Mouse (Mus musculus) C2C12 (cell line): ENCODE data around the gene Dusp1.

Experiments used
- CEBPB ChIP-seq: IDR thresholded peaks from one replicate; pipeline ENCODE4 v1.6.1; 2011; ENCODE audit warnings: low read depth, mild to moderate bottlenecking, control low read depth, moderate library complexity
- CTCF ChIP-seq: IDR thresholded peaks from one replicate; pipeline ENCODE4 v1.5.1; 2011; ENCODE audit not compliant: control insufficient read depth, insufficient read depth, insufficient read length
- FOSL1 ChIP-seq: IDR thresholded peaks from one replicate; pipeline ENCODE4 v1.8.0; 2011; ENCODE audit warnings: mild to moderate bottlenecking, low read length; ENCODE audit not compliant: poor library complexity, insufficient read depth, severe bottlenecking
- MAX ChIP-seq: IDR thresholded peaks from one replicate; pipeline ENCODE4 v1.6.1; 2011; ENCODE audit warnings: mild to moderate bottlenecking, control low read depth
- USF1 ChIP-seq: IDR thresholded peaks from one replicate; pipeline ENCODE4 v1.6.1; 2011; ENCODE audit warnings: low read depth, mild to moderate bottlenecking, control low read depth, moderate library complexity

GRCm38 (mm10) chr17:26578162-26578561 lies 16.2 kb upstream of the Dusp1 start:
- TF ChIP-seq CTCF (no peak), CEBPB (no peak), USF1 (no peak), FOSL1 (no peak), MAX (no peak)
